Mouse (Mus musculus): ENCODE measurements at regions not wholly inside any gene's neighbourhood (a gene's known extent, or its start where the extent isn't known, plus 50 kb on each side); places are given as distances from the start of the nearest gene placed in this dataset.

GRCm38 (mm10) chrX:129102285-129102684 lies 647.3 kb upstream of the Diaph2 start:
- TF ChIP-seq HCFC1 (IDR thresholded peaks at IDR 0.05; ENCODE audit: borderline replicate concordance, insufficient read depth, low read length) (no peak), CHD2 (IDR thresholded peaks at IDR 0.05; ENCODE audit: low read depth, low read length) (no peak), ZNF384 (IDR thresholded peaks at IDR 0.05; ENCODE audit: low read depth, low read length) (no peak), MAFK (IDR thresholded peaks at IDR 0.05; ENCODE audit: insufficient read depth, low read depth, low read length) (no peak), ZC3H11A (IDR thresholded peaks at IDR 0.05; ENCODE audit: borderline replicate concordance, low read depth, low read length) (no peak)

Data from ES-E14 (cell line).